Mouse (Mus musculus) C2C12 (cell line): ENCODE results near the gene Mettl26. TPM values are rescaled to one million over a fixed set of nuclear protein-coding genes. Genes with fewer than 3 reads are reported as not detected.
A peak's percentile ranks its signal among the peaks of the same experiment; 100 is the strongest.

Experiments
- H3K27me3 ChIP-seq: one replicate; pipeline ENCODE4 v1.6.1; 2011; ENCODE audit not compliant: control insufficient read depth, insufficient read depth, insufficient read length
- H3K36me3 ChIP-seq: one replicate; pipeline ENCODE4 v1.6.1; 2011; ENCODE audit not compliant: control insufficient read depth, insufficient read depth
- H3K4me3 ChIP-seq: one replicate; pipeline ENCODE4 v1.5.1; 2011; ENCODE audit warnings: mild to moderate bottlenecking, control low read depth; ENCODE audit not compliant: poor library complexity, insufficient read depth, severe bottlenecking
- H3K79me2 ChIP-seq: one replicate; pipeline ENCODE4 v1.6.1; 2011; ENCODE audit not compliant: control insufficient read depth, insufficient read depth
- H3K79me3 ChIP-seq: one replicate; pipeline ENCODE4 v1.6.1; 2011; ENCODE audit warnings: low read depth, control low read depth
- H3ac ChIP-seq: one replicate; pipeline ENCODE3; 2011; ENCODE audit warnings: low read depth; ENCODE audit not compliant: control insufficient read depth, insufficient read length
- CEBPB ChIP-seq: IDR thresholded peaks from one replicate; pipeline ENCODE4 v1.6.1; 2011; ENCODE audit warnings: low read depth, mild to moderate bottlenecking, control low read depth, moderate library complexity
- CTCF ChIP-seq: IDR thresholded peaks from one replicate; pipeline ENCODE4 v1.5.1; 2011; ENCODE audit not compliant: control insufficient read depth, insufficient read depth, insufficient read length
- FOSL1 ChIP-seq: IDR thresholded peaks from one replicate; pipeline ENCODE4 v1.8.0; 2011; ENCODE audit warnings: mild to moderate bottlenecking, low read length; ENCODE audit not compliant: poor library complexity, insufficient read depth, severe bottlenecking
- MAX ChIP-seq: IDR thresholded peaks from one replicate; pipeline ENCODE4 v1.6.1; 2011; ENCODE audit warnings: mild to moderate bottlenecking, control low read depth
- MYOD1 ChIP-seq: IDR thresholded peaks from one replicate; pipeline ENCODE4 v1.6.1; 2011; ENCODE audit warnings: low read depth; ENCODE audit not compliant: control insufficient read depth, insufficient read length
- MYOG ChIP-seq: IDR thresholded peaks from one replicate; pipeline ENCODE4 v1.6.1; 2011; ENCODE audit not compliant: control insufficient read depth, insufficient read length; ENCODE audit errors: extremely low read depth
- USF1 ChIP-seq: IDR thresholded peaks from one replicate; pipeline ENCODE4 v1.6.1; 2011; ENCODE audit warnings: low read depth, mild to moderate bottlenecking, control low read depth, moderate library complexity
- polyA plus RNA-seq: library from polyadenylated mRNA; unstranded; fragments of >200 nt; fragmentation: generic; extraction: Trizol; gene quantifications from one replicate; pipeline ENCODE4 v1.2.1, GENCODE M21; 2012; ENCODE audit warnings: missing spikeins

Gene Mettl26
- polyA plus RNA-seq, 1 experiment: 25.0 TPM

DNA sequence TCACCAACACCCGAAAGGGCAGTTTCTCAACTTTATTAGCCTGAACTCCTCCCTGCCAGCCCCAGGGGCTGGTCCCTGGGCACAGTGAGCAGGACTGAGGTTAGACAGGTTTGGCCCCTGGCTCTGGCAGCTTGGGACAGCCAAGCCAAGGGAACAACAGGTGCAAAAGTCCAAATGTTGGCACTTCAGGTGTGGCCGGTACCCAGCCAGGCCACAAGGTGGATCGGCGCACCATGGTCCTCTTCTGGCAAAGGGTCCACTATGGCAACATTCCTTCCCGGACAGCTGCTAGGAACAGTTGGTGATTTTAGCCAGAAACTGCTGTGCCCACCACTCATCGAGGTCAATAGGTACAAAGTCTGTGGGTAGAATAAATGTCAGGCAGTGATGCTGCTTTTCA lies 11.2 kb upstream of the Mettl26 start:
- Histone ChIP-seq H3K4me3 (no peak overlapping the region), H3K27me3 (no peaks in the 10 kb centered on the region), H3ac (no peak overlapping the region), H3K79me3 (no peaks in the 10 kb centered on the region), H3K79me2 (peaks cover 9% of the 10 kb centered on the region), H3K36me3 (no peaks in the 10 kb centered on the region)
- TF ChIP-seq MYOD1 (no peak), USF1 (no peak), FOSL1 (no peak), MAX (no peak), MYOG (no peak), CEBPB (no peak), CTCF (no peak)

- no peak overlapping the region for H3ac ChIP-seq
- H3K79me2 ChIP-seq: peaks cover 9% of the 10 kb centered on the region
- TF ChIP-seq MYOG: no peak
- no peak for TF ChIP-seq MYOD1
- TF ChIP-seq CEBPB: no peak
- TF ChIP-seq FOSL1: no peak
- no peak for TF ChIP-seq CTCF
- TF ChIP-seq MAX: no peak
- TF ChIP-seq USF1: no peak
- no peaks in the 10 kb centered on the region for H3K27me3 ChIP-seq
- H3K79me3 ChIP-seq: no peaks in the 10 kb centered on the region
- H3K4me3 ChIP-seq: no peak overlapping the region
- H3K36me3 ChIP-seq: no peaks in the 10 kb centered on the region
Observed at GRCm38 (mm10) chr17:25864311-25864710, 10.6 kb upstream of the Mettl26 start.

DNA sequence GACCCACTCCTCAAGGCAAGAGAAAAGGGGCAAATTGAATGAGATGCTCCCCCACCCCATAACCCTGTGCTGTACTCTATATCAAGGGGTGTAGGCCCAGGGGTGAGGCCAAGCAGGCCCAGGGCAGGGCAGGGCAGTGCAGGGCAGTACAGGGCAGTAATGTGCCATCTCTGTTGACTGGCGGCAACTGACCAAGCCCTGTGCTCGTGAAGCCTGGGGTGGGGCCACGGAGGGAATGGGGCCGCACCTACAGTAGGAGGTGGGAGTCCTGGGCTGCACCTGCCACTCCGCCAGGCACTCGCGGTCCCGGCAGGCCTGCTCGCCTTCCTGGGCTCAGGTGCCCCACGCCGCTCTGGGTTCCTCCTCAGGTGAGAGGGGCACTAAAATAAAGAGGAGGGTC lies 9.6 kb upstream of the Mettl26 start:
- peaks cover 9% of the 10 kb centered on the region for H3K79me2 ChIP-seq
- H3K36me3 ChIP-seq: no peaks in the 10 kb centered on the region
- TF ChIP-seq MYOG (no peak), CEBPB (no peak), MYOD1 (no peak), FOSL1 (no peak), CTCF (no peak), USF1 (no peak), MAX (no peak)
- no peaks in the 10 kb centered on the region for H3K79me3 ChIP-seq
- no peak overlapping the region for H3K4me3 ChIP-seq
- no peak overlapping the region for H3ac ChIP-seq
- no peaks in the 10 kb centered on the region for H3K27me3 ChIP-seq

DNA sequence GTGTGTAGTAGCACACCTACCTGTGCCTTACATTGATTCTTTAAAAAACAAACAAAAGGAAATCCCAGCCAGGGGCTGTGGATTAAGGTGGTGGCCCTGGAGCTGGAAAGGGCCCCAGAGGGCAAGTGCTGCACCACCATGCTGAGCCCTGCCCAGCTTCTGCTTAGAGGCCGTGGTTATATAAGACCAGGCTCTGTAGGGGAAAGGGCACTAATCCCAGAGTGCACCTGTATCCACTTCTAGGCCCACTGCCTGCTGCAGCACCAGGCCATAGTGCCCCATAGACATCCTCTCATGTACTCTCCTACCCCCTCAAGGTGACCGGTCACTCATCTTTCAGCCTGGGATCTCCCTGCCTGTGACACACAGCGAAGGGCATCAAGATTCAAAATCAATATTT lies 8.7 kb upstream of the Mettl26 start:
- TF ChIP-seq FOSL1 (no peak), MYOG (no peak), CEBPB (no peak), MYOD1 (no peak)
- Histone ChIP-seq H3K79me3 (no peaks in the 10 kb centered on the region), H3K36me3 (no peaks in the 10 kb centered on the region), H3K79me2 (peaks cover 9% of the 10 kb centered on the region), H3K27me3 (no peaks in the 10 kb centered on the region), H3ac (no peak overlapping the region), H3K4me3 (no peak overlapping the region)

DNA sequence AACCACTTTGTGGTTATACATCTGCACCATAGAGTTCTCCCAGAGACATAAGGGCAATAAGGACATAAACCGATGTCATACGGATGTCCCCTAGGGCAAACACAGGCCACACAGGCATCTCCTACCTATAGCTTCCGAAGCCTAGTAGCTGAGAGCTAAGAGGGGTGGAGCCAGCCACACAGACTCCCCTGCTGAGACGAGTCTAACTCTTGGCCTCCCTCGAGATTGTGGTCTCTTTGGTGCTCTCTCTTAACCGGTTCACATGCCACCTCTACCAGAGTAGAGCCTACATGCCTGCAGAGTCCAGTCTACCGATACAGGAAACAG lies 7.4 kb upstream of the Mettl26 start:
- Histone ChIP-seq H3ac (peak overlapping the region; percentile 47), H3K4me3 (peak overlapping the region; percentile 45), H3K36me3 (no peaks in the 10 kb centered on the region), H3K27me3 (no peaks in the 10 kb centered on the region), H3K79me2 (peaks cover 9% of the 10 kb centered on the region), H3K79me3 (no peaks in the 10 kb centered on the region)
- TF ChIP-seq USF1: no peak
- TF ChIP-seq MYOG: no peak
- TF ChIP-seq MAX: no peak
- no peak for TF ChIP-seq FOSL1

DNA sequence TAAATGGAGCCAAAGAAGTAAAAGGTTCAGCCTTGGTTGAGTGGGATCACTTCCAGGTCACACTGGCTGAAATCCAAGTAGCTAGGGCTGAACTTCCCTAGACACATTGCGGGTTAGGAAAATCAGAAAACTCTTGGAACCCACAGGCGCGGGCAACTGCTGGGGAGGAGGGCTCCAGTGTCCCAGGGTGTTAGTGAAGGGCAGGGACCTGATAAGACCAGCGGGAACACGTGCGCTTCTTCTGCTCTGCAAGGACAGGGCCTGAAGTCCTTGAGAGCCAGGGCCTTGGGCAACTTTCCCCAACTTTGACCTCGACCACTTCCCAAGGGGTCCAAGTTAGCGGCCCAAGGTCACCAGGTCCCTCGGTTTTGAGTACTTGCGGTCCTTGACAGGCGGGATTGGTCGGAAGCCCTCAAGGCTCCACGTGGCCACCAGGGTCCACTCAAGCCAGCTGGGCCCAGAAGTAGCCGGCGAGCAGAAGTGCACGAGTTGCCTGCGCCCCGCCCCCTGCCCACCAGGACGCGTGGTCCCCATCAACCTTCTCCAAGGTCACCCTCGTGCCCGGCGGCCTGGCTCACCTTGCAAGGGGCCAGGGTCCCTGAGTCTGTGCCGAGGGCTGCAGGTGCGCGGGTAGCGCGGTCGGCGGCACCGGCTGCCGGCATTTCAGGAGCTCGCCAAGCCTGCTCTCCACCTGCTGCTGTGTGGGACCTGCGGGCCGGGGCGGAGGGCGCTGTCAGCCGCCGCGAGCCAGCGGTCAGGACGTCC lies 6.9 kb upstream of the Mettl26 start:
- peaks cover 9% of the 10 kb centered on the region for H3K79me2 ChIP-seq
- TF ChIP-seq MAX (peak; percentile 33), FOSL1 (no peak)
- H3ac ChIP-seq: peak overlapping the region; percentile 75
- H3K4me3 ChIP-seq: peak overlapping the region; percentile 45
- H3K27me3 ChIP-seq: no peaks in the 10 kb centered on the region
- no peaks in the 10 kb centered on the region for H3K79me3 ChIP-seq
- no peaks in the 10 kb centered on the region for H3K36me3 ChIP-seq
